Mouse (Mus musculus) gastrocnemius, adult 2 months (tissue): ENCODE measurements at regions not wholly inside any gene's neighbourhood (a gene's known extent, or its start where the extent isn't known, plus 50 kb on each side); places are given as distances from the start of the nearest gene placed in this dataset.
"Not testable (repeated sequence)": the region's sequence is repeated elsewhere in the genome, so short reads cannot be mapped to it uniquely, and the experiment has no call there.

Experiments used
- DNase-seq: peaks from one replicate; pipeline ENCODE4 v3.0.0; 2022
- H3K27ac ChIP-seq: fragments of 200-600 bp; 2 replicates; pipeline ENCODE4 v1.8.1; 2022; ENCODE audit warnings: mild to moderate bottlenecking
- H3K4me3 ChIP-seq: fragments of 200-600 bp; 2 replicates; pipeline ENCODE4 v1.8.1; 2022; ENCODE audit warnings: mild to moderate bottlenecking, moderate library complexity
- CTCF ChIP-seq: fragments of 200-600 bp; IDR thresholded peaks from 2 replicates; pipeline ENCODE4 v1.8.1; 2022; ENCODE audit warnings: antibody characterized with exemption, mild to moderate bottlenecking, moderate library complexity
- intact Hi-C: fragments of 180-260 bp; cut with DNase I; formaldehyde crosslinking; loops from one replicate; pipeline ENCODE4 v1.15.1; 2025

GRCm38 (mm10) chr9:33101206-33101605 lies 465.2 kb downstream of the Ets1 start:
- no peak for DNase-seq
- intact Hi-C loops: no loop called here
- no peak overlapping the region for H3K27ac ChIP-seq

GRCm38 (mm10) chr9:33104623-33105074 lies 468.6 kb downstream of the Ets1 start:
- no peak for DNase-seq
- H3K27ac ChIP-seq: no peak overlapping the region
- H3K4me3 ChIP-seq: no peak overlapping the region
- TF ChIP-seq CTCF: no peak
- intact Hi-C loops: no loop called here

More at GRCm38 (mm10) chr9:33101206-33101605, 465.2 kb downstream of the Ets1 start:
- no peak overlapping the region for H3K4me3 ChIP-seq
- TF ChIP-seq CTCF: no peak

GRCm38 (mm10) chr9:33123841-33124240 lies 487.8 kb downstream of the Ets1 start:
- DNase-seq: no peak
- no peak overlapping the region for H3K4me3 ChIP-seq
- TF ChIP-seq CTCF: no peak
- intact Hi-C loops: no loop called here
- no peak overlapping the region for H3K27ac ChIP-seq

GRCm38 (mm10) chr9:33152186-33152585 lies 516.2 kb downstream of the Ets1 start:
- DNase-seq: peak; percentile 25
- Histone ChIP-seq H3K27ac (no peak overlapping the region), H3K4me3 (no peak overlapping the region)
- intact Hi-C loops: no loop called here
- TF ChIP-seq CTCF: no peak

- intact Hi-C loops: no loop called here
- no peak for TF ChIP-seq CTCF
- H3K4me3 ChIP-seq: no peak overlapping the region
- DNase-seq: no peak
- H3K27ac ChIP-seq: no peak overlapping the region
Measured at GRCm38 (mm10) chr9:33168159-33168558, 532.1 kb downstream of the Ets1 start.

- DNase-seq, intact Hi-C loops, H3K4me3 ChIP-seq, H3K27ac ChIP-seq: not testable (repeated sequence)
Measured at GRCm38 (mm10) chr9:33169093-33169492, 533.1 kb downstream of the Ets1 start.

- H3K27ac ChIP-seq: no peak overlapping the region
- no peak overlapping the region for H3K4me3 ChIP-seq
- no peak for DNase-seq
- no peak for TF ChIP-seq CTCF
- intact Hi-C loops: no loop called here
Measured at GRCm38 (mm10) chr9:33180066-33180465, 544.0 kb downstream of the Ets1 start.

- no peak for TF ChIP-seq CTCF
- no peak for DNase-seq
- no peak overlapping the region for H3K27ac ChIP-seq
- H3K4me3 ChIP-seq: no peak overlapping the region
- intact Hi-C loops: no loop called here
Measured at GRCm38 (mm10) chr9:33187187-33187586, 551.2 kb downstream of the Ets1 start.

GRCm38 (mm10) chr9:33209083-33209482 lies 573.1 kb downstream of the Ets1 start:
- H3K27ac ChIP-seq: no peak overlapping the region
- H3K4me3 ChIP-seq: no peak overlapping the region
- no peak for TF ChIP-seq CTCF
- no peak for DNase-seq
- intact Hi-C loops: no loop called here

- intact Hi-C loops: no loop called here
- no peak overlapping the region for H3K27ac ChIP-seq
- no peak overlapping the region for H3K4me3 ChIP-seq
- TF ChIP-seq CTCF: no peak
- DNase-seq: no peak
Measured at GRCm38 (mm10) chr9:33214523-33214922, 578.5 kb downstream of the Ets1 start.

GRCm38 (mm10) chr9:33220981-33221380 lies 585.0 kb downstream of the Ets1 start:
- TF ChIP-seq CTCF: no peak
- Histone ChIP-seq H3K27ac (no peak overlapping the region), H3K4me3 (no peak overlapping the region)
- intact Hi-C loops: no loop called here
- no peak for DNase-seq

GRCm38 (mm10) chr9:33222066-33222805 lies 586.2 kb downstream of the Ets1 start:
- Histone ChIP-seq H3K27ac (no peak overlapping the region), H3K4me3 (no peak overlapping the region)
- TF ChIP-seq CTCF: no peak
- intact Hi-C loops: no loop called here
- DNase-seq: no peak

- H3K4me3 ChIP-seq: no peak overlapping the region
- intact Hi-C loops: no loop called here
- no peak for DNase-seq
- no peak for TF ChIP-seq CTCF
- H3K27ac ChIP-seq: no peak overlapping the region
Measured at GRCm38 (mm10) chr9:33233699-33234131, 597.7 kb downstream of the Ets1 start.

GRCm38 (mm10) chr9:33238190-33238589 lies 602.2 kb downstream of the Ets1 start:
- no peak for DNase-seq
- Histone ChIP-seq H3K4me3 (no peak overlapping the region), H3K27ac (no peak overlapping the region)
- intact Hi-C loops: no loop called here
- TF ChIP-seq CTCF: no peak
